Mouse (Mus musculus): ENCODE measurements at regions not wholly inside any gene's neighbourhood (a gene's known extent, or its start where the extent isn't known, plus 50 kb on each side); places are given as distances from the start of the nearest gene placed in this dataset.

DNA sequence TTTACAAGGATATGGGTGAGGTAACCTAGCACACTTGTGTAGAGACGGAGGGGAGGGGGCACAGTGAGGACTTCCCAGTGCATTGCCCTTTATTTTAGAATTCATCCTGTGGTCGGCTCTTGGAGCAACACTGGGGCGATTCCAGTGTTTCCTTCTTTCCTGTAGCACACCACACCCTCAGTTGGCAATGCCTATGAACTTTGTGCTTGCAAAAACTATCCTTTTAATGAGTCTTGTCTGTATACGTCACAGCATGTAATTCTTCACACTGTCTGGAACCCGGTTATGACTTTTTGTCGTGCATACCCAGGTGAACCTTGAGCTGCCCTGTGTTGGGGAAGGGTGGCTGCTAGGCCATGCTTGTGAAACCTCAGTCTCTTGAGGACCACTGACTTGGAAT, 504.1 kb upstream of the Klf4 start:
- no peak overlapping the region for H3K4me3 ChIP-seq (replicated peaks)
- no peak overlapping the region for H3K9ac ChIP-seq
- no peak overlapping the region for H3K4me2 ChIP-seq
- H3K9me3 ChIP-seq (replicated peaks) = no peaks in the 10 kb centered on the region
- no peak for ATAC-seq (ENCODE audit: low read depth)
- WGBS (ENCODE audit: insufficient replicate concordance) = 58% methylated on average over 6 of the region's 6 CpGs
- DNase-seq = no peak
- H3K27me3 ChIP-seq = no peaks in the 10 kb centered on the region
- H3K36me3 ChIP-seq = no peaks in the 10 kb centered on the region
- no peak overlapping the region for H3K27ac ChIP-seq
- no peaks in the 10 kb centered on the region for H3K4me1 ChIP-seq (replicated peaks)

GRCm38 (mm10) chr4:56035543-56035942, 503.3 kb upstream of the Klf4 start:
- no peak for DNase-seq
- no peak overlapping the region for H3K4me2 ChIP-seq
- H3K9ac ChIP-seq = no peak overlapping the region
- ATAC-seq (ENCODE audit: low read depth) = no peak
- no peaks in the 10 kb centered on the region for H3K9me3 ChIP-seq (replicated peaks)
- no peaks in the 10 kb centered on the region for H3K27me3 ChIP-seq
- H3K4me1 ChIP-seq (replicated peaks) = no peaks in the 10 kb centered on the region
- no peak overlapping the region for H3K4me3 ChIP-seq (replicated peaks)
- H3K27ac ChIP-seq = no peak overlapping the region
- H3K36me3 ChIP-seq = no peaks in the 10 kb centered on the region
- WGBS (ENCODE audit: insufficient replicate concordance) = 59% methylated on average over 5 of the region's 5 CpGs

- Histone ChIP-seq H3K27ac (no peak overlapping the region), H3K36me3 (no peaks in the 10 kb centered on the region), H3K27me3 (no peaks in the 10 kb centered on the region), H3K9me3 (replicated peaks) (no peaks in the 10 kb centered on the region), H3K4me2 (no peak overlapping the region), H3K4me3 (replicated peaks) (no peak overlapping the region), H3K9ac (no peak overlapping the region), H3K4me1 (replicated peaks) (no peaks in the 10 kb centered on the region)
- DNase-seq (no peak), ATAC-seq (ENCODE audit: low read depth) (no peak)
- 75% methylated on average over 3 of the region's 3 CpGs for WGBS (ENCODE audit: insufficient replicate concordance)
Observed at GRCm38 (mm10) chr4:56028441-56028840, 496.2 kb upstream of the Klf4 start.

GRCm38 (mm10) chr4:56027258-56027657, 495.0 kb upstream of the Klf4 start:
- ATAC-seq (ENCODE audit: low read depth) (no peak), DNase-seq (no peak)
- no peak overlapping the region for H3K9ac ChIP-seq
- no peak overlapping the region for H3K27ac ChIP-seq
- H3K9me3 ChIP-seq (replicated peaks) = no peaks in the 10 kb centered on the region
- WGBS (ENCODE audit: insufficient replicate concordance) = 69% methylated on average over 6 of the region's 6 CpGs
- H3K27me3 ChIP-seq = no peaks in the 10 kb centered on the region
- no peaks in the 10 kb centered on the region for H3K4me1 ChIP-seq (replicated peaks)
- no peak overlapping the region for H3K4me2 ChIP-seq
- H3K4me3 ChIP-seq (replicated peaks) = no peak overlapping the region
- no peaks in the 10 kb centered on the region for H3K36me3 ChIP-seq

GRCm38 (mm10) chr4:56024478-56024877, 492.2 kb upstream of the Klf4 start:
- DNase-seq (no peak), ATAC-seq (ENCODE audit: low read depth) (no peak)
- no peaks in the 10 kb centered on the region for H3K36me3 ChIP-seq
- H3K9me3 ChIP-seq (replicated peaks) = no peaks in the 10 kb centered on the region
- no peak overlapping the region for H3K9ac ChIP-seq
- no peaks in the 10 kb centered on the region for H3K4me1 ChIP-seq (replicated peaks)
- H3K27ac ChIP-seq = no peak overlapping the region
- no peak overlapping the region for H3K4me2 ChIP-seq
- no peak overlapping the region for H3K4me3 ChIP-seq (replicated peaks)
- H3K27me3 ChIP-seq = no peaks in the 10 kb centered on the region

DNA sequence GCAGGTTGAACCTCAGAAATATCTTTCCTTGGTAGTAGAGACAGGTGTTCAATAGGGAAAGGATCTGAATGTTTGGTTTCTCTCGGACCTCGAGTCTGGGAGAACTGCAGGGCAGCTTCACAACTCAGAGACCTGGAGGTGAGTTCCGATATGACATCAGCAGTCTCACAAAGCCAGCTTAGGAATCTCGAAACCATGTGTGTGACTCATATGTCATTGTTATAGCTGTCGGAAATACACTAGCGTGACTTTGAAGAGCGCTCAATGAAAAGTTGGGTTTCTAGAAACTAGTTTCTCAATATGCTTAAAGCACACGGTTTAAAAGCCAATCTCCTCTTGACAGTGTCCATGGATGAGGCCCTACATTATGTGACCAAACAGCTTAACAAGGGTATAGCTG, 485.9 kb upstream of the Klf4 start:
- Histone ChIP-seq H3K27me3 (no peaks in the 10 kb centered on the region), H3K4me1 (replicated peaks) (no peaks in the 10 kb centered on the region), H3K4me2 (no peak overlapping the region), H3K9me3 (replicated peaks) (no peaks in the 10 kb centered on the region), H3K27ac (no peak overlapping the region), H3K36me3 (no peaks in the 10 kb centered on the region), H3K9ac (no peak overlapping the region), H3K4me3 (replicated peaks) (no peak overlapping the region)
- DNase-seq (no peak), ATAC-seq (ENCODE audit: low read depth) (no peak)
- 75% methylated on average over 8 of the region's 8 CpGs for WGBS (ENCODE audit: insufficient replicate concordance)

DNA sequence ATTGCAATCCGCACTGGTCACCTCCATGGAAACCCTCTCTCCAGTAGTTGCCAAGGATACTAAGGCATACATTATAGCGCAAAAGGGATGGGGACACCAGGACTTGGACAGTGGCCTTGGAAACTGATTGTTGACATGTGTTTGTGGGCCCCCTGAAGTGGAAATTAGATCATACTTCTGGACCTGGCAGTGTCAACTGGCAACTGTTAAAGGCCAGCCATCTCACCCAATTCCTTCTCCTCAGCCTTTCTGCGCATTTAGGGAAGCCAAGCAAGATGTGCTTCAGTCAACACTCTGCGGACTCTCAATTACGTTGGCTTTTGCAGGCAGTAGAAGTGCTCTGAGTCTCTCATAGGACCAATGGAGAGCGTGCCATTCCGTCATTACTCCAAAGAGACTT, 483.2 kb upstream of the Klf4 start:
- Histone ChIP-seq H3K27ac (no peak overlapping the region), H3K27me3 (no peaks in the 10 kb centered on the region), H3K4me3 (replicated peaks) (no peak overlapping the region), H3K9me3 (replicated peaks) (no peaks in the 10 kb centered on the region), H3K36me3 (no peaks in the 10 kb centered on the region), H3K4me2 (no peak overlapping the region), H3K4me1 (replicated peaks) (no peaks in the 10 kb centered on the region), H3K9ac (no peak overlapping the region)
- ATAC-seq (ENCODE audit: low read depth) (no peak), DNase-seq (no peak)
- 78% methylated on average over 7 of the region's 7 CpGs for WGBS (ENCODE audit: insufficient replicate concordance)

GRCm38 (mm10) chr4:56008287-56008686, 476.0 kb upstream of the Klf4 start:
- no peak overlapping the region for H3K4me3 ChIP-seq (replicated peaks)
- no peaks in the 10 kb centered on the region for H3K9me3 ChIP-seq (replicated peaks)
- H3K4me2 ChIP-seq = no peak overlapping the region
- no peaks in the 10 kb centered on the region for H3K27me3 ChIP-seq
- WGBS (ENCODE audit: insufficient replicate concordance) = 26% methylated on average over 2 of the region's 2 CpGs
- H3K36me3 ChIP-seq = no peaks in the 10 kb centered on the region
- ATAC-seq (ENCODE audit: low read depth) = no peak
- no peak overlapping the region for H3K27ac ChIP-seq
- no peak for DNase-seq
- H3K9ac ChIP-seq = no peak overlapping the region
- H3K4me1 ChIP-seq (replicated peaks) = no peaks in the 10 kb centered on the region

GRCm38 (mm10) chr4:56004227-56004626, 472.0 kb upstream of the Klf4 start:
- H3K4me1 ChIP-seq (replicated peaks) = no peaks in the 10 kb centered on the region
- H3K4me2 ChIP-seq = no peak overlapping the region
- H3K27ac ChIP-seq = no peak overlapping the region
- ATAC-seq (ENCODE audit: low read depth) (no peak), DNase-seq (no peak)
- H3K27me3 ChIP-seq = no peaks in the 10 kb centered on the region
- no peaks in the 10 kb centered on the region for H3K9me3 ChIP-seq (replicated peaks)
- H3K36me3 ChIP-seq = no peaks in the 10 kb centered on the region
- no peak overlapping the region for H3K4me3 ChIP-seq (replicated peaks)
- WGBS (ENCODE audit: insufficient replicate concordance) = 62% methylated on average over 5 of the region's 5 CpGs
- no peak overlapping the region for H3K9ac ChIP-seq

DNA sequence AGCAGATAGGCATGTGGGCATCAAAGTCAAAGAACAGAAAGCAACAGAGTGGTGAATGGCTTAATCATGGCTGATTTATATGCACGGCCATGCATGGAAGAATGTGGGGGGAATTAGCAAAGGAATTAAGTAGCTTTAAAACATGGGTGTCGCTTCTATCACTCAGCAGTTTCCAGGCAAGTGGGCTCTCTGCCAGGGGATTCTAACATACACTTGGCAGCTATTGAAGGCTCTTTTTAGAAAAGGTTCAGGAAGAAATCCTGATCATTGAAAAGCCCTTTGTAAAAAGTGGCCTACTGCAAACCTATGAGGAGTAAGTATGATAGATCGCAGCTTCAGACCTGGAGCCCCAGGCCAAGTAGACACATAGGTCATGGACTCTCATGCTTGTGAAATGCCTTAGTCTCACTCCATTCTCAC, 469.1 kb upstream of the Klf4 start:
- no peak for ATAC-seq (ENCODE audit: low read depth)
- Histone ChIP-seq H3K4me1 (replicated peaks) (no peaks in the 10 kb centered on the region), H3K4me3 (replicated peaks) (no peak overlapping the region), H3K27me3 (no peaks in the 10 kb centered on the region), H3K9me3 (replicated peaks) (no peaks in the 10 kb centered on the region), H3K27ac (no peak overlapping the region), H3K9ac (no peak overlapping the region), H3K36me3 (no peaks in the 10 kb centered on the region), H3K4me2 (no peak overlapping the region)
- WGBS (ENCODE audit: insufficient replicate concordance) = 76% methylated on average over 3 of the region's 3 CpGs
- no peak for DNase-seq

- Histone ChIP-seq H3K4me2 (no peak overlapping the region), H3K4me3 (replicated peaks) (no peak overlapping the region), H3K4me1 (replicated peaks) (no peaks in the 10 kb centered on the region), H3K9me3 (replicated peaks) (no peaks in the 10 kb centered on the region), H3K27me3 (no peaks in the 10 kb centered on the region), H3K36me3 (no peaks in the 10 kb centered on the region), H3K27ac (no peak overlapping the region), H3K9ac (no peak overlapping the region)
- no peak for DNase-seq
- ATAC-seq (ENCODE audit: low read depth) = no peak
Observed at GRCm38 (mm10) chr4:55984026-55984425, 451.8 kb upstream of the Klf4 start.

DNA sequence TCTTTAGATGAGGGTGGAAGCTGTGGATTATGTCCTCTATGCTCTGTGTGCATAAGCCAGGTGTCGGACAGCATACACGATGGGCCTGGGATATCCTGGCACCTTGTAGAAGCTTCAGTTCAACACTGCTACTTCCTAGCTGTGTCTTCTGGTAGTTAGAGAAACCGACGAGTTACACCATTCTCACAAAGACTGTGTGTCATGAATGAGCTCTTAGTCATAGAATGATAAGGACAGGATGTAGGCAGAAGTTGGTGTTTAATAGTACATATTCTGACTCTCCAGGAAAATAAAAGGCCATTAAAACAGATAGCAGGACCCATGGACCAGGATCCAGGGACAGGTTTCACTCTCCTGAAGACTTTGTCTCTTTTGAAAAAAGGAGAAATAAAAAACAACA, 446.3 kb upstream of the Klf4 start:
- H3K9ac ChIP-seq = no peak overlapping the region
- no peaks in the 10 kb centered on the region for H3K36me3 ChIP-seq
- no peak for DNase-seq
- H3K27ac ChIP-seq = no peak overlapping the region
- WGBS (ENCODE audit: insufficient replicate concordance) = 63% methylated on average over 4 of the region's 4 CpGs
- H3K4me3 ChIP-seq (replicated peaks) = no peak overlapping the region
- H3K27me3 ChIP-seq = no peaks in the 10 kb centered on the region
- H3K9me3 ChIP-seq (replicated peaks) = no peaks in the 10 kb centered on the region
- ATAC-seq (ENCODE audit: low read depth) = no peak
- no peaks in the 10 kb centered on the region for H3K4me1 ChIP-seq (replicated peaks)
- H3K4me2 ChIP-seq = no peak overlapping the region

- H3K36me3 ChIP-seq = no peaks in the 10 kb centered on the region
- no peaks in the 10 kb centered on the region for H3K4me1 ChIP-seq (replicated peaks)
- H3K27ac ChIP-seq = no peak overlapping the region
- ATAC-seq (ENCODE audit: low read depth) (no peak), DNase-seq (no peak)
- 66% methylated on average over 2 of the region's 2 CpGs for WGBS (ENCODE audit: insufficient replicate concordance)
- no peaks in the 10 kb centered on the region for H3K9me3 ChIP-seq (replicated peaks)
- no peak overlapping the region for H3K9ac ChIP-seq
- H3K4me3 ChIP-seq (replicated peaks) = no peak overlapping the region
- no peaks in the 10 kb centered on the region for H3K27me3 ChIP-seq
- H3K4me2 ChIP-seq = no peak overlapping the region
Observed at GRCm38 (mm10) chr4:55976265-55976664, 444.0 kb upstream of the Klf4 start.
